Mouse (Mus musculus) neural tube, embryonic 11.5 days (tissue): ENCODE results near the gene Pianp. TPM values are rescaled to one million over a fixed set of nuclear protein-coding genes. Genes with fewer than 3 reads are reported as not detected.
"Not testable (repeated sequence)": the region's sequence is repeated elsewhere in the genome, so short reads cannot be mapped to it uniquely, and the experiment has no call there.

Source experiments
- ATAC-seq: fragments of 200-750 bp; cut with Nextera tagmentation; 2 replicates; pipeline ENCODE4 v1.8.0; 2017; ENCODE audit warnings: moderate number of reproducible peaks, mild to moderate bottlenecking, moderate TSS enrichment, moderate library complexity; ENCODE audit not compliant: insufficient read depth, low FRiP score, low TSS enrichment
- DNase-seq: peaks from one replicate; pipeline ENCODE4 v3.0.0-alpha.2; 2015; ENCODE audit warnings: low spot score
- H3K27ac ChIP-seq: fragments of 300-500 bp; sonication (generic); 2 replicates; pipeline ENCODE4 v1.5.1; 2014; ENCODE audit warnings: low read depth, mild to moderate bottlenecking, low read length
- H3K27me3 ChIP-seq: fragments of 300-500 bp; sonication (generic); 2 replicates; pipeline ENCODE4 v1.6.1; 2014; ENCODE audit warnings: mild to moderate bottlenecking, low read length, mixed read lengths; ENCODE audit not compliant: control insufficient read depth, insufficient read depth
- H3K36me3 ChIP-seq: fragments of 300-500 bp; sonication (generic); 2 replicates; pipeline ENCODE4 v1.6.1; 2014; ENCODE audit warnings: mild to moderate bottlenecking, low read length, moderate library complexity, mixed read lengths; ENCODE audit not compliant: control insufficient read depth, insufficient read depth
- H3K4me1 ChIP-seq: fragments of 300-500 bp; sonication (generic); 2 replicates; pipeline ENCODE4 v1.6.1; 2014; ENCODE audit warnings: low read length, mixed read lengths; ENCODE audit not compliant: control insufficient read depth, insufficient read depth
- H3K4me2 ChIP-seq: fragments of 300-500 bp; sonication (generic); 2 replicates; pipeline ENCODE4 v1.6.1; 2014; ENCODE audit warnings: low read depth, mild to moderate bottlenecking, moderate library complexity
- H3K4me3 ChIP-seq: fragments of 300-500 bp; sonication (generic); 2 replicates; pipeline ENCODE4 v1.5.1; 2014; ENCODE audit warnings: low read depth, low read length
- H3K9ac ChIP-seq: fragments of 300-500 bp; sonication (generic); 2 replicates; pipeline ENCODE4 v1.6.1; 2014; ENCODE audit warnings: mild to moderate bottlenecking, low read length
- H3K9me3 ChIP-seq: fragments of 300-500 bp; sonication (generic); 2 replicates; pipeline ENCODE4 v1.6.1; 2016; ENCODE audit warnings: low read length; ENCODE audit not compliant: control insufficient read depth
- WGBS: fragments of 180-500 bp; shearing (Covaris S2); extraction: QIAGEN DNeasy Blood & Tissue Kit; methylation state at CpG from one replicate; pipeline ENCODE4 v1.1.7; 2014; 5-methylcytosine and 5-hydroxymethylcytosine counted together
- polyA plus RNA-seq: library from polyadenylated mRNA; unstranded; fragments of >200 nt; fragmentation: Nextera tagmentation; extraction: Ambion mirVana; gene quantifications from 2 replicates; pipeline ENCODE4 v1.2.1, GENCODE M21; 2014

Gene Pianp
- polyA plus RNA-seq, 1 experiment from 2014 or later, result 2.6 TPM

GRCm38 (mm10) chr6:125017682-125018081 lies 21.2 kb downstream of the Pianp start:
- no peak for DNase-seq
- no peak for ATAC-seq
- Histone ChIP-seq H3K27ac (no peak overlapping the region), H3K4me1 (no peaks in the 10 kb centered on the region), H3K4me2 (no peak overlapping the region), H3K36me3 (peaks cover 7% of the 10 kb centered on the region; the same call in 1 of the 2 replicates), H3K9ac (no peak overlapping the region), H3K27me3 (no peaks in the 10 kb centered on the region), H3K9me3 (no peaks in the 10 kb centered on the region), H3K4me3 (no peak overlapping the region)
- WGBS, result 93% methylated on average over 3 of the region's 3 CpGs

DNA sequence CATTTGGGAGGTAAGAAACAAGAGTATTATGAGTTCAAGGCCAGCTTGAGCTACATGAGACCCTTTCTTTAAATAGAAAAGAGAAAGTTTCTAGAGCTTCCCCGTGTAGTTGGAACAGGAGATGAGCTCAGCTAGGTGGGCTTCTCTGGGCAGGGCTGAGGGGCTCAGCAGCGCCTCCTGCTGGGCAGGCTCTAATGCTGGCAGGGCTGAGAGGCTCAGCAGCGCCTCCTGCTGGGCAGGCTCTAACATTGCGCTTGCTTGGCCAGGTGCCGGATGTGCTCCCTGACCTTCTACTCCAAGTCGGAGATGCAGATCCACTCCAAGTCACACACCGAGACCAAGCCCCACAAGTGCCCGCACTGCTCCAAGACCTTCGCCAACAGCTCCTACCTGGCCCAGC lies 34.0 kb downstream of the Pianp start:
- not testable (repeated sequence) for H3K4me2 ChIP-seq, H3K4me1 ChIP-seq, H3K27ac ChIP-seq, H3K27me3 ChIP-seq, H3K9me3 ChIP-seq, H3K4me3 ChIP-seq, ATAC-seq, H3K9ac ChIP-seq
- DNase-seq, result peak; percentile 74
- H3K36me3 ChIP-seq, result peaks cover 24% of the 10 kb centered on the region
- WGBS, result 34% methylated on average over 7 of the region's 9 CpGs

DNA sequence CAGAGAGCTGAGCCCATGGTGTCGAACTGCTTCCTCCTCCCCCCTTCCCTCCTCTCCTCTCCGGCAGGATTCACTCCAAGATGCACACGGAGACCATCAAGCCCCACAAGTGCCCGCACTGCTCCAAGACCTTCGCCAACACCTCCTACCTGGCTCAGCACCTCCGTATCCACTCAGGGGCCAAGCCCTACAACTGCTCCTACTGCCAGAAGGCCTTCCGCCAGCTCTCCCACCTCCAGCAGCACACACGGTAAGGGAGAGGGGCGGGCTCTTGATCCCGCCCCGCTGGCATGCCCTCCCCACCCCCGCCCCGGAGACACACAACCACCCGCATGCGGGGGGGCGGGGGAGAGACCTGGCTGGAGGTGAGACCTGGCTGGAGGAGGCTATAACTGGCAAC lies 35.1 kb downstream of the Pianp start:
- Histone ChIP-seq H3K4me3 (no peak overlapping the region), H3K4me1 (no peaks in the 10 kb centered on the region), H3K9ac (no peak overlapping the region), H3K4me2 (no peak overlapping the region), H3K36me3 (peaks cover 24% of the 10 kb centered on the region), H3K27ac (no peak overlapping the region), H3K9me3 (no peaks in the 10 kb centered on the region), H3K27me3 (no peaks in the 10 kb centered on the region)
- no peak for DNase-seq
- 91% methylated on average over 16 of the region's 16 CpGs for WGBS
- ATAC-seq, result no peak

DNA sequence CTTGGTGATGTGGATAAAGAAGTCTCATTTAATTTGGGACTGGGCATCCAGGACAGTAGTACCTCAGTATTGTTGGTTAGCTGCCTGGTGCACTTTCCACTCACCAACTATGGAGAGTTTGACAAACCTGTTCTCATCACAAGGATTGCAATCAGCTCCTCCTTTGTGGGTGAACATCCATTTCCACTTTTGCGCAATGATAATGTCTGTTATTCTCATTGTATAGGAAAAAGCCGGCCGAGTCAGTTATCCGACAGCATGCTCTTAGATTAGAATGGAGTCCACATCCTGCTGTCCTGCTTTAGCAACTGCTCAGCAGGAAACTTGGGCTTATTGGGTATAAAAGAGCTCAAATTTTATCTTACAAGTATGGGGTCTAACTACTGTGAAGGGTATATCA lies 42.2 kb downstream of the Pianp start:
- no peak overlapping the region for H3K4me3 ChIP-seq
- peaks cover 7% of the 10 kb centered on the region for H3K36me3 ChIP-seq
- WGBS, result 93% methylated on average over 4 of the region's 4 CpGs

DNA sequence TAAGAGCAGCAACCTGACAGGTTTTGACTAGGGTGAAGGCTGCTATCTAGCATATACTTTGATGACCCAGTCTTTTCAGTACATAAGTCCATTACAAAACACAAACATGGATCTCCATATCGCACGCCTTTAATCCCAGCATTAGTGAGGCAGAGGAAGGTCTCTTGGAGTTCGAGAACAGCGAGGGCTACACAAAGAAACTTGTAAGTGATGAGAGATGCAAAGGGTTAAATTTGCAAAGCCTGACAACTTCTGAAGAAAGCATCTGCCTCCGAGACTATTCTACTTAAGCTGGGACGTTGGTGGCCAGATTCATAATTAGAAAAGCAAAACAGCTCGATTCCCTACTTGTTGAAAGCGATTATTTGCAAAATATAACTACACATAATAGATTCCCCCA lies 42.6 kb downstream of the Pianp start:
- no peak overlapping the region for H3K27ac ChIP-seq
- DNase-seq (no peak), ATAC-seq (0 out of 2 replicates have a peak, but pooled peaks have one; percentile 1)
- H3K9ac ChIP-seq, result 0 out of 2 replicates have a peak overlapping the region, but pooled peaks have one; percentile 1
- H3K27me3 ChIP-seq, result no peaks in the 10 kb centered on the region
- H3K4me2 ChIP-seq, result peak overlapping the region; percentile 28
- peaks cover 4% of the 10 kb centered on the region for H3K36me3 ChIP-seq
- no peaks in the 10 kb centered on the region for H3K9me3 ChIP-seq
- 0 out of 2 replicates have a peak, but pooled peaks cover 2% of the 10 kb centered on the region for H3K4me1 ChIP-seq
- H3K4me3 ChIP-seq, result peak overlapping the region; percentile 17
- WGBS, result 7% methylated on average over 8 of the region's 8 CpGs

More for the DNA sequence above, 42.2 kb downstream of the Pianp start:
- DNase-seq, result no peak
- Histone ChIP-seq H3K4me2 (peak overlapping the region; percentile 28), H3K4me1 (0 out of 2 replicates have a peak, but pooled peaks cover 2% of the 10 kb centered on the region), H3K27ac (no peak overlapping the region), H3K9me3 (no peaks in the 10 kb centered on the region), H3K27me3 (no peaks in the 10 kb centered on the region), H3K9ac (no peak overlapping the region)
- no peak for ATAC-seq

DNA sequence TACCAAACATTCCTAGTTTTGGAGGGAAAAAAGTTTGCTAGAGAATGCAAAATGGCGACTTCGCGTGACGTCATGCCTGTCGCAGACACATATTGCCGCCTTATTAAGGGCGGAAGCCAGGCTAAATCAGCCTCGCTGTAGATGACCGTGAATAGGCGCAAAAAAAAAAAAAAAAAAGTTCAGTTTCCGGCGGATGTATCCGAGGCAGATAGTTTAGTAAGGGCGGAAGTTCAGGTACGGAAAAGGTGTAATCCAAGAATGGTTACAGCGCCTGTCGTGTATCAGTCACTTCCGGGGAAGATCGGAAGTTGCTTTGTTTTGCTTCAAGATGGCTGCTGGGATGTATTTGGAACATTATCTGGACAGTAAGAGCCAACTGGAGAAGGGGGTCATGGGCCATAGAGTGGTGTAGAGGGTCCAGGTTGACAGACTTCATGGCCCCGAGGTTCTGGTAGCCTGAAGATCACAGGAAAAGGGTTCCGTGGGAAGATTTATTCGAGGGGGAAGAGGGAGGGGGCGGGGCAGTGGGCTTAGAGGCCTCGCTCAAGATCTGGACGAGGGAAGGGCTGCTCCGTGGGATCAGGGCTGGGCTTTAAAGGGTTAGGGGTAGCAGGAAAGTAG lies 43.1 kb downstream of the Pianp start, which contains the start of gene Ing4:
TSS of gene Ing4 (plus strand) at position 228 of the 621 bp plus-strand sequence.
- H3K4me2 ChIP-seq, result peak within 1 kb of the TSS; percentile 58
- H3K4me3 ChIP-seq, result peak within 1 kb of the TSS; percentile 66
- peak within 1 kb of the TSS; percentile 81 for H3K9ac ChIP-seq
- H3K9me3 ChIP-seq, result no peaks in the 10 kb centered on the region
- DNase-seq (peak; percentile 92), ATAC-seq (peak; percentile 95)
- H3K4me1 ChIP-seq, result 0 out of 2 replicates have a peak, but pooled peaks cover 2% of the 10 kb centered on the region
- H3K27me3 ChIP-seq, result no peaks in the 10 kb centered on the region
- H3K27ac ChIP-seq, result no peak within 1 kb of the TSS; the same call in 1 of the 2 replicates
- under 1% methylated on average over 26 of the region's 26 CpGs for WGBS
- peaks cover 7% of the 10 kb centered on the region for H3K36me3 ChIP-seq

- Histone ChIP-seq H3K4me1 (0 out of 2 replicates have a peak, but pooled peaks cover 2% of the 10 kb centered on the region), H3K9me3 (no peaks in the 10 kb centered on the region), H3K9ac (peak overlapping the region; percentile 81), H3K4me3 (peak overlapping the region; percentile 66), H3K36me3 (peaks cover 5% of the 10 kb centered on the region; the same call in 1 of the 2 replicates), H3K27ac (no peak overlapping the region; the same call in 1 of the 2 replicates), H3K4me2 (peak overlapping the region; percentile 58), H3K27me3 (no peaks in the 10 kb centered on the region)
- no peak for ATAC-seq
- WGBS, result 17% methylated on average over 7 of the region's 7 CpGs
- no peak for DNase-seq
Measured at GRCm38 (mm10) chr6:125040221-125040620, 43.7 kb downstream of the Pianp start.

DNA sequence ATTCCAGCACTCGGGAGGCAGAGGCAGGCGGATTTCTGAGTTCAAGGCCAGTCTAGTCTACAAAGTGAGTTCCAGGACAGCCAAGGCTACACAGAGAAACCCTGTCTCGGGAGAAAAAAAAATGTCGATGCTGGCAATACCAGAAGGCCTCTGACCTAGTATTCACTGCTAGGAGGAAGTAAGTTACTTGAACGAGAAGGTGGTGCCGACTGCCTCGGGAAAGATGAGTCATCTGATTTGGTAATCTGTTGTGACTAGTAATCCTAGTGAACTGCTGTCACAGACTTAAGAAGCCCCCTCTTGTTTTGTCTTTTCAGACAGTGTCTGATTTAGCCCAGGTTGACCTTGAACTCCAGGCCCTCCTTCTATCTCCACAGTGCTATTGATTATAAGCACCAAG lies 44.6 kb downstream of the Pianp start:
- Histone ChIP-seq H3K4me2 (no peak overlapping the region), H3K36me3 (peaks cover 7% of the 10 kb centered on the region; the same call in 1 of the 2 replicates), H3K9ac (no peak overlapping the region), H3K27me3 (no peaks in the 10 kb centered on the region), H3K4me3 (no peak overlapping the region), H3K9me3 (no peaks in the 10 kb centered on the region), H3K27ac (no peak overlapping the region), H3K4me1 (0 out of 2 replicates have a peak, but pooled peaks cover 2% of the 10 kb centered on the region)
- 95% methylated on average over 7 of the region's 7 CpGs for WGBS
- DNase-seq, result no peak
- no peak for ATAC-seq

GRCm38 (mm10) chr6:125042081-125042480 lies 45.6 kb downstream of the Pianp start:
- DNase-seq, result no peak
- H3K4me2 ChIP-seq, result no peak overlapping the region
- H3K4me1 ChIP-seq, result 0 out of 2 replicates have a peak, but pooled peaks cover 2% of the 10 kb centered on the region
- WGBS, result 94% methylated on average over 7 of the region's 7 CpGs
- no peak overlapping the region for H3K27ac ChIP-seq
- H3K27me3 ChIP-seq, result no peaks in the 10 kb centered on the region
- H3K36me3 ChIP-seq, result peaks cover 7% of the 10 kb centered on the region; the same call in 1 of the 2 replicates
- no peak overlapping the region for H3K4me3 ChIP-seq
- no peak overlapping the region for H3K9ac ChIP-seq
- no peaks in the 10 kb centered on the region for H3K9me3 ChIP-seq
- ATAC-seq, result no peak
